Mouse (Mus musculus): ENCODE results near the gene Olfr222.
"Not testable (repeated sequence)": the region's sequence is repeated elsewhere in the genome, so short reads cannot be mapped to it uniquely, and the experiment has no call there.

The Olfr222 gene

DNA sequence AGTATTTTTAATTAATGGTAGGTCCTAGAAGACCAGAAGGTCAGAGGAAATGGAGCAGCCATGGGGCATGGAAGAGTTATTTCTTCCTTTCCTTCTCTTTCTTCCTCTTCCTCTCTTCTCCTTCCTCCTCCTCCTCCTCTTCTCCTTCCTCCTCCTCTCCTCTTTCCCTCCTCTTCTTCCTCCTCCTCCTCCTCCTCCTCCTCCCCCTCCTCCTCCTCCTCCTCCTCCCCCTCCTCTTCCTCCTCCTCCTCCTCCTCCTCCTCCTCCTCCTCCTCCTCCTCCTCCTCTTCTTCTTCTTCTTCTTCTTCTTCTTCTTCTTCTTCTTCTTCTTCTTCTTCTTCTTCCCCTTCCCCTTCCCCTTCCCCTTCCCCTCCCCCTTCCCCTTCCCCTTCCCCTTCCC is at the start of gene Olfr222:
TSS of gene Olfr222 (minus strand) at position 101 of the 400 bp plus-strand sequence.
- not testable (repeated sequence) for DNase-seq (ENCODE audit: extremely low read depth, insufficient read length, low spot score)

DNA sequence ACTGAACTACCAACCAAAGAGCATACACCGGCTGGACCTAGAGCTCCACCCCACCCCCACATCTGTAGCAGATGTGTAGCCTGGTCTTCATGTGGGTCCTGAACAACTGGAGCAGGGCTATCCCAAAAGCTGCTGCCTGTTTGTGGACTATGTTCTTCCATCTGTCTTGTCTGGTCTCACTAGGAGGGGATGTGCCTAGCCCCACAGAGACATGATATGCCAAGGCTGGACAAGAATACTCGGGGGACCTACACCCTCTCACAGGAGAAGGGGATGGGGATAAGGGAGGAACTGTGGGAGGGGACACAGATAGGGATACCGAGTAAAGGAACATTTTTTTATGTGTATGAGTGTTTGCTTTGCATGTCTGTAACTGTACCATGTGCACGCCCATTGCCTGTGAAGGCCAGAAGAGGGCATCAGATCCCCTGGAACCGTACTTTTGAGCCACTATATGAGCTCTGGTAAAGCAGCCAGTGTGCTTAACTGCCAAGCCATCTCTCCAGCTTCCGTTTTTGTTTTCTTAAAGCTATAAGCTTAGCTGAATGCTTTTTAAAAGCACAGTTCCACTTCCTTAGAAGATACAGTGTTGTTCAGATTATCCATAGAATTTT is 48.1 kb upstream of the Olfr222 start:
- DNase-seq (ENCODE audit: extremely low read depth, insufficient read length, low spot score) = peak; percentile 61

DNA sequence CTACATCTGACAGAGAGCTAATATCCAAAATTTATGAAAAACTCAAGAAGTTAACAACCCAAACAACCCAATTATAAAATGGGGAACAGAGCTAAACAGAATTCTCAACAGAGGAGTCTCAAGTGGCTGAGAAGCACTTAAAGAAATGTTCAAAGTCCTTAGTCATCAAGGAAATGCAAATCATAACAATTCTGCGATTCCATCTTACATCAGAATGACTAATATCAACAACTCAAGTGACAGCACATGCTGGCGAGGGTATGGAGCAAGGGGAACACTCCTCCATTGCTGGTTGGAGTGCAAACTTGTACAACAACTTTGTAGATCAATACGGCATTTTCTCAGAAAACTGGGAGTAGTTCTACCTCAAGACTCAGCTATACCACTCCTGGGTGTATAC is 46.2 kb upstream of the Olfr222 start:
- DNase-seq (ENCODE audit: extremely low read depth, insufficient read length, low spot score) = no peak

DNA sequence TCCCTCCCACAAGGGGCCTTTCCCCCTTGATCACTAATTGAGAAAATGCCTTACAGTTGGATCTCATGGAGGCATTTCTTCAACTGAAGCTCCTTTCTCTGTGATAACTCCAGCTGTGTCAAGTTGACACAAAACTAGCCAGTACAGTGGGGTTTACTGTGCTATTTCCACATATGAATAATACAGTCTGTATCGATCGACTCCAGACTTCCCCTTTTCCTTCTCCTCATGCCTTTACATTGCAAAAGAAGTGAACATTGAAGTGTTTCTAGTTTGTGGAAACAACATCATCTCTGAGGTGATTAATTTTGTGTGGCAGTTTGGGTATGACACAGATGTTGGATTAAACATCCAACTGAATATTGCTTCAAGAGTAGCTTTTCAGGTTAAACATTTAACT is 41.0 kb upstream of the Olfr222 start:
- not testable (repeated sequence) for DNase-seq (ENCODE audit: extremely low read depth, insufficient read length, low spot score)

DNA sequence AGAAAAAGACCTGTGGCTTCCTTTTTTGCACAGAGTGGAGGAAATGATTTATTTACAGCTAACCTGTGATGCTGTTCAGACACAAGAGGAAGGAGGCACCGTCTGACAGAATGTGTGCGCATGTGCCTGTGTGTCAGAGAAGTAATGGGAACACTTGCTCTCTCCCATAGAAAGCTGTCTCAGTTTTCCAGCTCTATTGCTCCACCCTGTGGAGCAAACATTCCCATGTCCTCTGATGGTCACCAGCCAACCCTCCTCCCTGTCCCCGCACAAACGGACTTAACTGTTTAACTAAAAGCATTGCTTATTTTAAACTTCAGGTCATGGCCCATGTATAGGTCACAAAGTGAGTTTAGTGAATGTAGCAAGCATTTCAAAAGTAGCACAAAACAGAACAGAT is 38.1 kb upstream of the Olfr222 start:
- peak; percentile 68 for DNase-seq (ENCODE audit: extremely low read depth, insufficient read length, low spot score)

DNA sequence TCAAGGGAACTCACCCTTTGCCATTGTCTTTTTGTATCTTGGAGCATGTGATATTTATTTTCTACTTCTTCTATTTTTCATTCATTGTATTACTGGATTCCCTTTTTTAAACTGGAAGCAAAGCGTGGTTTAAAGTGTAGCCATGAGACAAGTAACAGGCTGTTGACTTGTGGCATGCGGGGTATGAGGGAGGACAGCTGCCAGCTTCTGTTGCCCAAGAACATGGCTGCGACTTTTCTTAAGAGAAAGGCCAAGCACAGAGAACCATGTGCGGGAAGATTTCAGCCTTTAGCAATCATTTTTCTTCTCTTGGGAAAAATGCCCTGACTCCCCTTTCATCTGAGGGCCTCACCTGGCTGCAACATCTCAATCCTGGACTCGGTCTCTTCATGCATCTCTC is 35.6 kb upstream of the Olfr222 start:
- DNase-seq (ENCODE audit: extremely low read depth, insufficient read length, low spot score) = no peak

DNA sequence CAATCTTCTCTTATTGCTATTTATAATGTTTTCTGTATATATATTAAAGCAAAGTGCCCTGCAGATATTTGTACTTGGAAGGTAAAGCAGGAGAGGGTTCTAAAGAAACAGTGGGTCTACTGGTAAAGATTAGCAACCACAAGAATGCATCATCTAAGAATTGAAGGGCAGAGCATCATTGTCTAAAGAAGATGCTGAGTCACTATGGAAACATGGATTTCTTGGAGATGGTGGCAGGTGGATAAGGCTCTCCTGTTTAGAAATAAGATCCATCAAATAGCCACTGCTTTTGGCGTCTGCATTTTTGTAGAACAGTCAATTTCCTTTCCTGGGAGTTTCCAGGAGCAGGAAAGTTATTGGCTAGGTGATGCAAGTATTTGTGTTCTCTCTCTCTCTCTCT is 26.3 kb upstream of the Olfr222 start:
- DNase-seq (ENCODE audit: extremely low read depth, insufficient read length, low spot score) = peak; percentile 11

DNA sequence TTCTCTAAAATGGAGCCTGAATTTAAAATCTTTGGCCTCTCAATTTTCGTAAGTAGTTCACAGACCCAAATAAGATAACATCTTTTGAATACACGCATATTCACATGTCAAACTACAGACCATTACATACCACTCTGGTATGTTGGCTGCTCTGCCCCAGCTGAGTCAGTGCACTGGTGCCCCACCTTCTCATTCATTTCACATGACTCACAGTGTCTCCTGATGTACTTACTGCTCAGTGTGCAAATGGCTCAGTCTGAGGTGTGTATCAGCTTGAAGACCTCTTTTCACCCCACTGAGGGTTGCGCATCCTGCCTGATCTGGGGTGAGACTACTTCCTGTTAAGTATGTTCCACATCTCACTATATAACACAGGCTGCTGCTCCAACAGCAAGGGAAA is 24.8 kb upstream of the Olfr222 start:
- peak; percentile 80 for DNase-seq (ENCODE audit: extremely low read depth, insufficient read length, low spot score)

DNA sequence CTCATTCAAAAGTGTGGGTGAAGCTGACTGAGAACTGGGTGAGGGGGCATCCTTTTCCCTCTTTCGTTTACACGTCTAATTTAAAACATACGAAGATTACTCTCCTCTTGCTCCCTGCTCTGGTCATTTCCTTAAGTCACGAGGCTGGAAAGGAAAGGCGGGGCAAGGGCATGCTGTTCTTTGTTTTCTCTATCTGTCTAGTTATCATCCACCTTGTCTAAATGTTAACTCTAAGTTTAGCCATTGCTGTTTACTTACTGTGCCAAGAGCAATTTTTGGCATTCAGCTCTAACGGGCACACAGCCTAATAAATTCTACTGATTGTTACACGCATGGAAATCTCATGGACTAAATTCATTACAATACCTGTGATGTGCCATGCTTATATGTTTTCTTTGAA is 23.2 kb upstream of the Olfr222 start:
- no peak for DNase-seq (ENCODE audit: extremely low read depth, insufficient read length, low spot score)

DNA sequence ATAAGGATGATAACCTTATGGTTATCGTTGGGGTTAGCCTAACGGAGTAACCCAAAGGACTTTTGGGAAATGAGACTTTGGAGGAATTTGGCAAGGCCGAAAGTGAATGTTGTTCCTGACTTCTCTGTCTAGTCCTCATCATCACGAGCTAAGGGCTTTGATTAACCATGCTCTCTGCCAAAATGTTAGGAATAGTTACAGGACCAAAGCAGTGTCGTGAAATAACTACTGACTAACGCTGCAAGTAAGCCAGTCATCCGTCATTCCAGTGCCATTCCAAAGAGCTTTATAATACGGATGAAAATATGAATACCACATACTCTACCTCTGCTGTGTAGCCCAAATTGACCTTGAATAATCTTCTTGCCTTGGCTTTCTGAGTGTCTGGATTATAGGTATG is 20.9 kb upstream of the Olfr222 start:
- DNase-seq (ENCODE audit: extremely low read depth, insufficient read length, low spot score) = peak; percentile 67

DNA sequence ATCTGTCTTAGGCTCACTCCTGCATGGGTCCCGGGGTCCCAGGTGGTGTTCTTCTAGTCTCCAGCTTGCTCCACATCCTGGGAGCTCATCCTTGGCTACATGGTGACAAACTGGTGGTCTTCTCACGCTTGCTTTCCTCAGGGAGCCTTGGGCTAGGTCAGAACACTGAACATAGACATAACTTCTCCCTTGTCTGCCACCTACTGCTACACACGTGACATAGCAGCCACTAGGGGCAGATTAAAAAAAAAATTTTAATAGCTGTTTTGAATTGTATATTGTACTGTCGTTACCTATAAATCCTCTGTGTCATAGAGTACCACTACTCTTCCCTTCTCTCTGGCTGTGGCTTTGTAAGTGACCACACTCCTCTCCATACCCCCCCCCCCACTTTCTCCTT is 20.1 kb upstream of the Olfr222 start:
- DNase-seq (ENCODE audit: extremely low read depth, insufficient read length, low spot score) = no peak

DNA sequence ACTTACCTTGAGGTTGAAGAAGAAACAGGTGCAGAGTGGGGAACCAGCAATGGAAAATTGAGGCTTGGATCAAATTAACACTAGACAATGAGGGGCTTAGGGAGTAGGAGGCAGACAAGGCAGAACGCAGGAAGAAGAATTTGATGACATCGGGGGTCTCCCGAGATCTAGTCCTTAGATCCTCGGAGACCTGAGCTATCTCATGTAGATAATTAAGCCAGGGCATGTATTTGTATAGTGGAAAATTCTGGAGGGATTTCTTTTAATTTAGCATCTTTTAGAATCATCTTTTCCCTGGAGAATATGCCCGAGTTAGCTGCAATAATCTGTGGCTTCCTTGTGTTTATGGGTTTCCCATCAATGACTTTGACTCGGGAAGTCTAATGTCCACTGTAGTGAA is 17.2 kb upstream of the Olfr222 start, which contains the start of gene Olfr223:
TSS of gene Olfr223 (minus strand) at position 101 of the 400 bp plus-strand sequence.
- no peak for DNase-seq (ENCODE audit: extremely low read depth, insufficient read length, low spot score)

DNA sequence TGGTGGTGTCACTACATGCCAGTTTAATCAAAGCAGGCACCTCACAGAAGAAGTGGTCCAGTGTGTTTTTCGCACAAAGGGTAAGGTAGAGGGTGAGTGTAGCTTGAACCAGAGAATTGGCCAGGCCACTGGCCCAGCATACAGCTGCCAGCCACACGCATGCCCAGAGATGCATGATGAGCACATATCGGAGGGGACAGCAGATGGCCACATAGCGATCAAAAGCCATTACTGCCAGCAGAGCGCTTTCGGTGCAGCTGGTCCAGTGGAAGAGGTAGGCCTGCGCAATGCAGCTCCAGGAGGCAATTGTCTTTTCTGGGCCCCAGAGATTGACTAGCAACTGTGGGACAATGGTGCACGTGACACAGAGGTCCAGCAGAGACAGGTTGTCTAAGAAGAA is 13.5 kb upstream of the Olfr222 start:
- DNase-seq (ENCODE audit: extremely low read depth, insufficient read length, low spot score) = no peak

DNA sequence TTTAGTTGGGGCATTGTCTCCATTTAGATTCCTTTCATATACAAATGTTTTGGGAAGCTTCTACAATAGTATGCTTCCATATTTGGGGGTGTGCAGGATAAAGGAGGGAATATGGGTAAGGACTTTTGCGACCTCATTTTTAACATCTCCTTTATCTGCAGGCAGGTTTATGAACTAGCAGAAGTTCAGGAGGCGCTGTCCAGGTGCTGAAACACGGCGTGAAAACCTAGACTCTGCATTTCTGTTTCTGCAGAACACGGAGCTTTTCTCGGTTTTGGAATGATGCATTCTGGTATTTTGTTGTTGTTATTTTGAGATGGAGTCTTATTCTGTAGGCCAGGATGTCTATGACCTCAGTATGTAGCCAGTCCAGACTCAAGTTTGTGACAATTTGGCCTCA is 8.5 kb upstream of the Olfr222 start:
- DNase-seq (ENCODE audit: extremely low read depth, insufficient read length, low spot score) = no peak

DNA sequence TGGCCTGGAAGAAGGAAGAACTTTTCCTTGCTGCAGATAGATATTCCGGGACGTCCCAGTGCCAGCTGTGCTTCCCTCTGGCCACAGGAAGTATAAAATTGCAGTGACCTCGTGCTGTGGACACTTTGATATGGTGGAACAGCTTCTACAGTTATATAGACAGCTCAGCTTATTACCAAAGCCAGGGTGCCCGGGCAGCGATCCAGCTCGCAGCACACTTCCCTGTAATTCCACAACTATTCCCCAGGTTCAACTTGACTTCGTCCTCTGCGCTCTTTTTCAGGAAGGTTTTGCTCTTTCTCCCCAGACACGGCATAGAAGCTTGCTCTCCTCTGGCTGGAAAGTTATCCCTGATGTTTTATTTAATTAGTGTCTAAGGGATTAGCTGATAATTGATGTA is 309 bp downstream of the Olfr222 start:
- no peak for DNase-seq (ENCODE audit: extremely low read depth, insufficient read length, low spot score)

DNA sequence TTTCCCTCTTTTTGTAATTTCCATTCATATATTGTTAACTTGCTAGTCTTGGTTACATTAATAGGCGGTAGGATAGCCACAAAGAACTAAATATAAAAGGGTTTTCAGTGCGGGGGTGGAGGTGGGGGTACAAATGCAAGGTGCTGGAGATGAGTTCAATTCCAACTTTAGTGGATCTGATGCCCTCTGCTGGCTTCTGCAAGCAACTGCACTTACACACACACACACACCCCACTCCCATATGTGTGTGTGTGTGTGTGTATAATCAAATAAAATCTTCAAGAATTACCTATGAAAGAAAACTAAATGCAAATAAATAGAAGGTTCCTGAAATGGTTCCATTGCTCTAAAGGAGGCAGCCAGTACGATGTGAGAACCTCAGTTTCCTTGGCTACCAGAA is 6.7 kb downstream of the Olfr222 start:
- no peak for DNase-seq (ENCODE audit: extremely low read depth, insufficient read length, low spot score)

DNA sequence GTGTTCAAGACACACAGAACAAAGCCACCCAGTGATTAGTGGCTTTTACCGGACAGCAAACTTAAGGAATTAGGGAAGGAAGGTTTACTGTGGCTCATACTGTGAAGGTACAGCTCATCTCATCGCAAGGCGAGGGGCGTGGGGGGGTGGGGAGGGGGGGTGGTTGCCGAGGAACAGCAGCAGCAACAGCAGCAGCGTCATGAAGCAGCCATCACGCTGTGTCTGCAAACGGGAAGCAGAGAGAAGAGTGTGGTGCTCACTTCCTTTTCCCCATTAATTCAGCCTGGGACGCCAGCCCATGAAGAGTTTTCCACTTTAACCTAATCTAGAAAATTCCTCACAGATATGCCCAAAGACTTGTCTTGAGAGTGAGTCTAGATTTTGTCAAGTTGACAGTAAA is 13.2 kb downstream of the Olfr222 start:
- DNase-seq (ENCODE audit: extremely low read depth, insufficient read length, low spot score) = no peak

DNA sequence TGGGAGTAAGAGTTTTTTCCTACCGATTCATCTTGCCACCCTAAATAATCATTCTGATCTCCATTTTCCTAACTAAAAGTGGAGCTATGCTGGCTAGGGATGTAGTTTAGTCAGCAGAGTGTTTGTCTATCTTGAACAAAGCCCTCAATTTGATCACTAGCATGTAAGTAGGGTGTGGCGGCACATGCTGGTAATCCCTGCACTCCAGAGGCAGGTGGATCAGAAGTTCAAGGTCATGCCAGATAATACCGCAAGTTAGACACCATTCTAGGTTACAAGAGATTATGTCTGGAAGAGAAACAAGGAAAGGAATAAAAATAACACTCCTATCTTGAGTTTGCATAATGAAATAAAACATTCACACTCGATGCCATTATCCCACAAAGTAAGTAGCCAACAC is 13.7 kb downstream of the Olfr222 start:
- no peak for DNase-seq (ENCODE audit: extremely low read depth, insufficient read length, low spot score)

DNA sequence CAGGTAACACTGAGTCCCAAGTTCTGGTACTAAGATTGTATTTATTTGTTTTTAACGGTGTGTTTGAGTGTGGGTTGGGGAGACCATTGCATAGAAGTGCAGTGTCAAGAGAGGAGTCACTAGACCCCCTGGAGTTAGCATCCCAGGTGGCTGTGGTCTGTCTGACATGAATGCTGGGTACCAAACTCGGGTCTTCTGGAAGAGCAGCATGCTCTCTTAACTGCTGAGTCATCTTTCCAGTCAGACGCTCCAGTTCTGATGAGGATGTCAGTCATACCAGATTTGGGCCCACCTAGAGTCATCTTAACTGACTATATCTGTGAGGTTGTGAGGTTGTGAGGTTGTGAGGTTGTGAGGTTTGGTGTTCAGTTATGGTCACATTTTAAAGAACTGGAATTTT is 15.1 kb downstream of the Olfr222 start:
- no peak for DNase-seq (ENCODE audit: extremely low read depth, insufficient read length, low spot score)

DNA sequence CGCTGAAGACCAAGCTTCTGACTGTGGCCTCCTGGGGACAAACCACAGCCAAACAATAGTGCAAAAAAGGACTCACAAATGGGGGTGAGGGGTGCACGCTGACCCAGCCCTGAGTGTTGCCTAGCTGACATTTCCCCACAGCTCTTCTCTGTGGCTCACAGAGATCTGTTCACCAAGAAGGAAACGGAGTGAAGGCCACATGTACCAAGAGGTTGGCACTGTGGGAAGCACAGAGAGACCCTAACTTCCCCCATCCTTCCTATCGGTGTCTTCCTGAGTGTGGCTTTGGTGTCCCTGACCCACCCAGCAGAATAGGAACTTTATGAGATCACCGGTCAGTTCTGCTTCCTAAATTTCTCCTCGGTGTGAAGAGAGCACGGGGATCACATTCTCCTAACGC is 21.5 kb downstream of the Olfr222 start:
- DNase-seq (ENCODE audit: extremely low read depth, insufficient read length, low spot score) = no peak

DNA sequence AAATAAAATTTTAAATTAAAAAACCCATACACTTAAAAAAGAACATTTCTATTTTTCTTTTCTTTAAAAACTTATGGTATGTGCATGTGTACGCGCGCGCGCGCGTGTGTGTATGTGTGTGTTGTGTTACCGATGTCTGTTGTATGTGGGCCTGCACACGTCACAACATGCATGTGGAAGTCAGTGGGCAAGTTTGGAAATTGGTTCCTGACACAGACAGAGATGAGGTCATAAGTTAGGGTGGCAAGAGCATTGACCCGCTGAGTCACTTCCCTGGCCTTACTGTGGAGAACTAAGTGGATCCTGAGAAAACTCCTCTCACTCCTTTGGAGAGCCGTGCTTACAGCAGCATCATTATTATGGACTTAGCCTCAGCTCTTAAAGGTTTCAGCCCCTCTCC is 21.9 kb downstream of the Olfr222 start:
- no peak for DNase-seq (ENCODE audit: extremely low read depth, insufficient read length, low spot score)

DNA sequence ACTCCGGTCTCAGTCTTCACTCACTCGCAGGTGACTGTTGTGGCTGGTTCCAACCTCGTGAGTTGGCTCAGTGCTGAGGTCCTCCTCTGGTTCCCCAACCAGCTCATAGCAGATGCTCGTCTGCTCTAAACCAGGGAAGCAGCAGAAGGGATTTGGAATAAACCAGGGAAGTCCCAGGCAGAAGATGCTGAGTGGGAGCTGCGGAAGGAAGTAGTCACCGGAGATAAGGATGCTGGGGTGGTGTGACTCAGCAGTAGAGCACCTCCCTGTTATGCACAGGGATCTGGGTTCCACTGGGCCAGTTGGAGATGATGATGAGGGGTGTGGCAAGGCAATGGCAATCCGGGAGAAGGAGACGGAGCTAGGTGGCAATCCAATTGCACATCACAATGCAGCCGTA is 32.0 kb downstream of the Olfr222 start:
- no peak for DNase-seq (ENCODE audit: extremely low read depth, insufficient read length, low spot score)

DNA sequence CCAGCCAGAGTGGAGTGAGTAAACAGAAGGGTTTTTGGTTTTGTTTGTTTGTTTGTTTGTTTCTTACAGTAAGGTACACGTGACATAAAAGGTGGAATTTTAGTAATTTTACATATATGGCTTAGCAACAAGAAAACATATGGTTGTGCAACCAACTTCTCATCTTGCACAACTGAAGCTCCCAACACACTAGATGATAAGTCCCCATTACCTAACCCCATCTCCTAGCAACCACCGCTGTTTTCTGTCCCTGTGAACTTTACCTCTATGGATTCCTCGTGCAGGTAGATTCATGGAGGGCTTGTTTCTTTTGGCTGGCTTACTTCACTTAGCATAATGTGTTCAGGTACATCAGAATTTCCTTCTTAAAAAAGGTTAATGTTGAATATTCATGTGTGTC is 32.7 kb downstream of the Olfr222 start:
- no peak for DNase-seq (ENCODE audit: extremely low read depth, insufficient read length, low spot score)
